Mouse (Mus musculus): ENCODE data around the gene Gid4. TPM values are rescaled to one million over a fixed set of nuclear protein-coding genes. Genes with fewer than 3 reads are reported as not detected.

The Gid4 gene
- 7.6 and 13.8 TPM in 2 replicates for polyA plus RNA-seq (2012; rRNA removed)

- H3K4me1 ChIP-seq (ENCODE audit: control insufficient read depth, insufficient read depth, insufficient read length, low read length), result peaks cover 2% of the 10 kb centered on the region; the same call in 1 of the 2 replicates
- WGBS, result under 1% methylated on average over 78 of the region's 81 CpGs
- H3K36me3 ChIP-seq (ENCODE audit: control insufficient read depth, insufficient read depth, low read length), result no peaks in the 10 kb centered on the region
- peak within 1 kb of the TSS; percentile 77 for H3K27ac ChIP-seq (ENCODE audit: insufficient read depth, low read depth, low read length)
- TF ChIP-seq CTCF (IDR thresholded peaks at IDR 0.05; ENCODE audit: extremely low read depth, insufficient read length, insufficient replicate concordance, low read depth, low read length), result no peak
- TF ChIP-seq POLR2A (IDR thresholded peaks at IDR 0.05; ENCODE audit: low read depth, low read length), result peak; percentile 46; the same call in 1 of the 2 replicates
- H3K27me3 ChIP-seq (ENCODE audit: control insufficient read depth, insufficient read depth, low read length), result no peaks in the 10 kb centered on the region
- H3K4me3 ChIP-seq (ENCODE audit: low read depth, low read length), result peak within 1 kb of the TSS; percentile 84
Observed at GRCm38 (mm10) chr11:60416963-60417716, at the start of gene Gid4. TSS of gene Gid4 (plus strand) at chr11:60417145.

GRCm38 (mm10) chr11:60367256-60367655, 49.7 kb upstream of the Gid4 start:
- no peaks in the 10 kb centered on the region for H3K36me3 ChIP-seq (ENCODE audit: control insufficient read depth, insufficient read depth, low read length)
- peaks cover 3% of the 10 kb centered on the region; the same call in 1 of the 2 replicates for H3K4me1 ChIP-seq (ENCODE audit: control insufficient read depth, insufficient read depth, insufficient read length, low read length)
- TF ChIP-seq POLR2A (IDR thresholded peaks at IDR 0.05; ENCODE audit: low read depth, low read length) (no peak), CTCF (IDR thresholded peaks at IDR 0.05; ENCODE audit: extremely low read depth, insufficient read length, insufficient replicate concordance, low read depth, low read length) (peak; percentile 34; the same call in 1 of the 2 replicates)
- 46% methylated on average over 3 of the region's 3 CpGs for WGBS
- no peaks in the 10 kb centered on the region for H3K27me3 ChIP-seq (ENCODE audit: control insufficient read depth, insufficient read depth, low read length)
- H3K4me3 ChIP-seq (ENCODE audit: low read depth, low read length), result no peak overlapping the region
- no peak overlapping the region for H3K27ac ChIP-seq (ENCODE audit: insufficient read depth, low read depth, low read length)

GRCm38 (mm10) chr11:60368909-60369308, 48.0 kb upstream of the Gid4 start:
- Histone ChIP-seq H3K27ac (ENCODE audit: insufficient read depth, low read depth, low read length) (no peak overlapping the region), H3K27me3 (ENCODE audit: control insufficient read depth, insufficient read depth, low read length) (no peaks in the 10 kb centered on the region), H3K36me3 (ENCODE audit: control insufficient read depth, insufficient read depth, low read length) (no peaks in the 10 kb centered on the region), H3K4me1 (ENCODE audit: control insufficient read depth, insufficient read depth, insufficient read length, low read length) (peaks cover 3% of the 10 kb centered on the region; the same call in 1 of the 2 replicates), H3K4me3 (ENCODE audit: low read depth, low read length) (no peak overlapping the region)
- WGBS, result 43% methylated on average over 4 of the region's 4 CpGs
- no peak for TF ChIP-seq CTCF (IDR thresholded peaks at IDR 0.05; ENCODE audit: extremely low read depth, insufficient read length, insufficient replicate concordance, low read depth, low read length)
- no peak for TF ChIP-seq POLR2A (IDR thresholded peaks at IDR 0.05; ENCODE audit: low read depth, low read length)

GRCm38 (mm10) chr11:60369448-60369847, 47.5 kb upstream of the Gid4 start:
- TF ChIP-seq POLR2A (IDR thresholded peaks at IDR 0.05; ENCODE audit: low read depth, low read length), result no peak
- no peak for TF ChIP-seq CTCF (IDR thresholded peaks at IDR 0.05; ENCODE audit: extremely low read depth, insufficient read length, insufficient replicate concordance, low read depth, low read length)
- no peak overlapping the region for H3K4me3 ChIP-seq (ENCODE audit: low read depth, low read length)
- H3K27me3 ChIP-seq (ENCODE audit: control insufficient read depth, insufficient read depth, low read length), result no peaks in the 10 kb centered on the region
- no peaks in the 10 kb centered on the region for H3K36me3 ChIP-seq (ENCODE audit: control insufficient read depth, insufficient read depth, low read length)
- WGBS, result 73% methylated on average over 4 of the region's 4 CpGs
- H3K4me1 ChIP-seq (ENCODE audit: control insufficient read depth, insufficient read depth, insufficient read length, low read length), result peaks cover 3% of the 10 kb centered on the region; the same call in 1 of the 2 replicates
- no peak overlapping the region for H3K27ac ChIP-seq (ENCODE audit: insufficient read depth, low read depth, low read length)

GRCm38 (mm10) chr11:60370431-60370830, 46.5 kb upstream of the Gid4 start:
- Histone ChIP-seq H3K36me3 (ENCODE audit: control insufficient read depth, insufficient read depth, low read length) (no peaks in the 10 kb centered on the region), H3K27ac (ENCODE audit: insufficient read depth, low read depth, low read length) (no peak overlapping the region), H3K4me3 (ENCODE audit: low read depth, low read length) (no peak overlapping the region), H3K27me3 (ENCODE audit: control insufficient read depth, insufficient read depth, low read length) (no peaks in the 10 kb centered on the region), H3K4me1 (ENCODE audit: control insufficient read depth, insufficient read depth, insufficient read length, low read length) (peaks cover 3% of the 10 kb centered on the region; the same call in 1 of the 2 replicates)
- 85% methylated on average over 13 of the region's 13 CpGs for WGBS
- TF ChIP-seq POLR2A (IDR thresholded peaks at IDR 0.05; ENCODE audit: low read depth, low read length) (no peak), CTCF (IDR thresholded peaks at IDR 0.05; ENCODE audit: extremely low read depth, insufficient read length, insufficient replicate concordance, low read depth, low read length) (no peak)

GRCm38 (mm10) chr11:60374481-60374880, 42.5 kb upstream of the Gid4 start:
- Histone ChIP-seq H3K27me3 (ENCODE audit: control insufficient read depth, insufficient read depth, low read length) (no peaks in the 10 kb centered on the region), H3K4me3 (ENCODE audit: low read depth, low read length) (no peak overlapping the region), H3K36me3 (ENCODE audit: control insufficient read depth, insufficient read depth, low read length) (no peaks in the 10 kb centered on the region), H3K27ac (ENCODE audit: insufficient read depth, low read depth, low read length) (no peak overlapping the region), H3K4me1 (ENCODE audit: control insufficient read depth, insufficient read depth, insufficient read length, low read length) (no peaks in the 10 kb centered on the region)
- TF ChIP-seq POLR2A (IDR thresholded peaks at IDR 0.05; ENCODE audit: low read depth, low read length), result no peak
- TF ChIP-seq CTCF (IDR thresholded peaks at IDR 0.05; ENCODE audit: extremely low read depth, insufficient read length, insufficient replicate concordance, low read depth, low read length), result no peak
- 84% methylated on average over 6 of the region's 6 CpGs for WGBS

GRCm38 (mm10) chr11:60383518-60383917, 33.4 kb upstream of the Gid4 start:
- Histone ChIP-seq H3K27ac (ENCODE audit: insufficient read depth, low read depth, low read length) (no peak overlapping the region), H3K4me1 (ENCODE audit: control insufficient read depth, insufficient read depth, insufficient read length, low read length) (peaks cover 10% of the 10 kb centered on the region), H3K27me3 (ENCODE audit: control insufficient read depth, insufficient read depth, low read length) (no peaks in the 10 kb centered on the region), H3K4me3 (ENCODE audit: low read depth, low read length) (no peak overlapping the region), H3K36me3 (ENCODE audit: control insufficient read depth, insufficient read depth, low read length) (no peaks in the 10 kb centered on the region)
- WGBS, result 88% methylated on average over 6 of the region's 6 CpGs
- TF ChIP-seq CTCF (IDR thresholded peaks at IDR 0.05; ENCODE audit: extremely low read depth, insufficient read length, insufficient replicate concordance, low read depth, low read length) (peak; percentile 10; the same call in 1 of the 2 replicates), POLR2A (IDR thresholded peaks at IDR 0.05; ENCODE audit: low read depth, low read length) (no peak)
